Mouse (Mus musculus): ENCODE measurements around the gene Cdon.

Gene Cdon

DNA sequence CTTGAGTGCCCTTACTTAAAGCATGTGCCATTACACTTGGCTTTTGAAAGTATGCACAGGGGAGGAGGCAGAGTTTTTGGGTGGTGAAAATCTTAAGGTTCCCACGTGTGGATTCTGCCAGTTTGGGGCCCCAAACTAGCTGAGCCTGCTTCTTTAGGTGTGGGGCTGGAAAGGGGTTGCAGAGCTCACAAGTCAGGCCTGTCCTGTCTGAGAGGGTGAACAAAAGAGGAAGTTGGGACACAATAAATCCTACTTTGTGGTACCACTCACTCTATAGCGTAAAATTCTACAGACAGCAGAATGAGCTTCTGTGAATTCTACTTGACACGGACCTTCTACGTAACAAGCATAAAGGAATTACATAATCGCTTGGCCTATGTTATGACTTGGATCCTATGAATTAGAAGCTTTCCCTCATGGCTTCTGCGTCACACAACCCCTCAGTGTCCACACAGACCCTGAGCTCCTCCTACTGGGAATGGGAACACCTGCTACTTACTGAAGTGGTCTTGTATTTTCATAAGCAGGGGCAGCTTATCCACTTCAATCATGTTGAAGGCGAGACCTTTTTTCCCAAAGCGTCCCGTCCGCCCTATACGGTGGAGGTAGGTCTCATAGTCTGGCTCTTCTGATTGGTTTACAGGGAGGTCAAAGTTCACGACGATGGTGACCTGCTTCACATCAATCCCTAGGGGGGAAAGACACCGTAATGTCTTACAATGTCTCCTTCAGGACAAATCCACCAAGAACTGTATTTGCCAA is 122.4 kb downstream of the Cdon start:
- DNase-seq, result peak; percentile 86

DNA sequence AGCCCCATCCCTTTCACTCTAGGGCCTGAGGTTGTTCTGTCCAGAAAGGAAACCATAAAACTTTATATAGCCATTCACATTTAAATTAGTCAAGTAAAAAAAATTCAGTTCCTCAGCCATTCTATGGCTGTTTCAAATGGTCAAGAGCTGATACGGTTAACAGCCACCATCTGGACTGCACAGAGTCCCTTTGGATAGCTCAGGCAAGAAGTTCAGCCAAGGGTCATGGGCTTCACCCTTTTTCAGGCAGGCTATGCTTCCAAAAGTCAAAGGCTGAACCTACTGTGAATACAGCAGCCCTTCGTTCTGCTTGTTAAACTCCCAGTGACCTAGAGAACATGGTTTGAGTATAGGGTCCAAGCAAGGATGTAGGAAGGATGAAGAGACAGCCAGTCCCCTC is 123.7 kb downstream of the Cdon start:
- DNase-seq, result peak; percentile 94

GRCm38 (mm10) chr9:35545704-35546103 is 124.8 kb downstream of the Cdon start:
- peak; percentile 24 for DNase-seq

GRCm38 (mm10) chr9:35546745-35547144 is 125.8 kb downstream of the Cdon start:
- DNase-seq, result peak; percentile 89

DNA sequence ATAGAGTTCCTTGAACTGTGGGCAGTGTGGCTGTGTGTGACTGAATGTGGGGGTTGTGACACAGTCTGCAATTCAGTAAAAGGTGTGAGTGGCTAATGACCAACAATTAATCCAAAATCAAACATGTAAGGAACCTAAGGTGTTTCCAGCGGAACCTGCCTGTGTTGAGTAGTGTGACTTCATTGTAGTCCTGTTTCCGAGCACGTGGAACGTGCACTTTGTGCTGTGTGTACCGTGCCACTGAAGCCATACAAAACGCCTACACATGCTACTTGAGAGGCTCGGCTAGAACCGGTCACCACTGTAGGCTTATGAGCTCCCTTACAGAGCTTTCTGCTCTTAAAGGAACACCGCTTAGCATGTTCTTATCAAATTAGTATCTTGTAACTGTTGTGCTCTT is 127.5 kb downstream of the Cdon start:
- DNase-seq, result peak; percentile 55

DNA sequence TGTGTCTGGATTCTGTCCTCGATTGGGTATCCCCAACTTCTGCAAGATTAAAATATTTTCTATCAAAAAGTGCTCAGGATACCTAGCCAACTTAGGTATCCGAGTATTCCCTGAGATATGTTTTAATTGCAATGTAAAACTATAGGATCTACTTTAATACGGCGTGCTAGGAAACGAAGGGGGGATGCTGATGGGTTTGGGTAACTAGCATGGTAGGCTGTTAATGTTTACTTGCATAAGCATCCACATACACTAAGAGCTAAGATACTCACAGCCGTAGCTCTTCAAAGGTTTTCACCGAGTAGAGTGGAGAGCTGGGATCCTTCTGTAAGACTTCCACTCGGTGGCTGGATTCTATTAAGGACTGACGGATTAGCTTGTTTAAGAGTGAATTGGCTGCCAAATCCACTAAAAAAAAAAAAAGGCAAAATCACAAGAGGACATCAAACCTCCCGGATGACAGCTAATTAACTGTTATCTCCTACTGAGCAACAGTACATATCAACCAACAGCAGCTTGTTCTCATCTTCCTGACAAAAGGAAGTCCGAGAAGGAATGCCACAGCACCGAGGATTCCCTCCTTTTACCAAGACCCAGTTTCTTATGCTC is 135.7 kb downstream of the Cdon start:
- peak; percentile 54 for DNase-seq
